Mouse (Mus musculus) kidney, postnatal 25 days (tissue): ENCODE measurements around the gene Cadm2.

Experiments used
- DNase-seq, 2 experiments: peaks; one replicate each; pipeline ENCODE4 v3.0.0; 2021; ENCODE audit warnings: mixed read lengths in 2 of 2

The Cadm2 gene

GRCm38 (mm10) chr16:67121781-67122180 lies 498.9 kb downstream of the Cadm2 start:
- DNase-seq: no peak

DNA sequence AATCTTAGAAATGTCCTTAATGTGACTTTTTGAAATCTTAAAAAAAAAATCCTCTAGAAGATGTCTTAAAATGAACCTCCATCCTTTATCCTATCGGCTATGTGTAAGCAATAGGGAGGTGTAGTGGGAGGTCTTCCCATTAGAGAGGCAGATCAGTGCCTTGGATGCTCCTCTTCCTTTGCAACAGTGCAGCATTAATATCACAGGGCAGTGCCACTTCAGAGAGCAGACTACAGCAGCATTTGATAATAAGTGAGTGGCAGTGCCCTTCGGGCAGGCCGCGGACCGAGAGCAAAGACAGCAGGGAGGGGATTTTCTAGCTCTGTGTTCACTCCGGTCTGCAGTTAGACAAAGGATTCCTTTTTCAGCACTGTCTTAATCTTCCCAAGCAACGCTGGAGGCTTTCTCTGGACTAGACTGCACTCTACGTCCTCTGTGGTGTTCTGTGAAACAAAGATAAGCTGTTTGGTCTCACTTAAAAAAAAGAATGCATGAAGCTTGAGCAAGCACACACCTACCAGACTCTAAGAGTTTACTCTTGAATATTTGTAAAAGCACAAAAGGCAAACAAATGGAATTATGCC lies 514.1 kb downstream of the Cadm2 start:
- no peak for DNase-seq

- DNase-seq: no peak
These were observed 524.0 kb downstream of the Cadm2 start for GRCm38 (mm10) chr16:67096706-67097105.

DNA sequence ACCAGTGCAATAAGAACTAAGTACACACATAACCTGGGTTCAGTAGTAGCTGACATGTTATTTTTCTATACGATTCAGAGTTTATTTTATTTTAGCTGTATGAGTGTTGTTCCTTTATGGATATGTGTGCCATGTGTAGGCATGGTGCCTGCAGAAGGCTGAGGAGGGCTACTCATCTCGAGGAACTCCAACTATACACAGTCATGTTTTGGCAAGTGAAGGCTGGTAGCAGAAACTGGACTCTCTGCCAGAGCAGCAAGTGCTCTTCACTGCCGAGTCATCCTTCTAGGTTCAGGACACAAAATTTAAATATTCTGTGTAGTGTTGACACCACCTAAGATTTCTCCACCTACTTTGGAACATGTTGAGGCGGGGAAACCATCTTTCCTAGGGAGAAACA lies 524.8 kb downstream of the Cadm2 start:
- no peak for DNase-seq

- no peak for DNase-seq
These were observed 531.0 kb downstream of the Cadm2 start for GRCm38 (mm10) chr16:67089747-67090146.

DNA sequence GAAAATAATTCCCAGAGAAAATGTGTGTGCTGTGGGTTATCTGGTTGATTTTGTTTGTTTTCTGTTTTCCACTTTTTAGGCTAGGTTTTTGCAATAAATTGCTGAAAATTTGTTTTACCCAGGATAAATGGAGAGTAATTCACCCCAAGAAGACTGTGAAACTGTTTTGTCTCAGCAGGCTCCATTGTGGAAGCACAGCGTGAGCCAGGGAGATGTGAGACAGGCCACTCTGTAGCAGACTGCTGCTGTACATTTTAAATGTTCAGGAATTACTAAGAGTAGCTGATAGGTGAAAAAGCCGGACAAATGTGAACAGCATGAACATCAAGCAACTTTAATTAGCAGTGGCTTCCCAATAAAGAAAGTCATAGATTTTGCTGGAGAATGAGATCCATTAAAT lies 541.4 kb downstream of the Cadm2 start:
- no peak for DNase-seq

GRCm38 (mm10) chr16:67076169-67076895 lies 544.4 kb downstream of the Cadm2 start:
- no peak for DNase-seq

DNA sequence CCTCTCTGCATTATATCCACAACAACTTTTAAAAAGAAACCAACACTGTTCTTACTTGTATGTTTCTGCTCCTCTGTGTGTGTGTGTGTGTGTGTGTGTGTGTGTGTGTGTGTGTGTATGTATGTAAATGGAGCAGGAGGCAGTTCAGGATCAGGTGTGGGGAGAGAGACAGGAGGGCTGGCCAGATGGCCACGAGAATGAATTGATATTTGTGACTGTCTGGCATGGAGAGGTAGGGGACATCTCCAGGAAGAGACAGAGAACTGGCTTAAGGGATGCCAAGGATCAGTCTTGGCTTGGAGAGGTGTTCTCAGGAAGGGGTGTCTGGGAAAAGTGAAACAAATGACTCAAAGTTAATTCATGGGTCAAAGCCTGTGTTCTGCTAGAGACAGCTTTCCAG lies 552.2 kb downstream of the Cadm2 start:
- DNase-seq: no peak

- DNase-seq: no peak
These were observed 589.8 kb downstream of the Cadm2 start for GRCm38 (mm10) chr16:67030918-67031317.

DNA sequence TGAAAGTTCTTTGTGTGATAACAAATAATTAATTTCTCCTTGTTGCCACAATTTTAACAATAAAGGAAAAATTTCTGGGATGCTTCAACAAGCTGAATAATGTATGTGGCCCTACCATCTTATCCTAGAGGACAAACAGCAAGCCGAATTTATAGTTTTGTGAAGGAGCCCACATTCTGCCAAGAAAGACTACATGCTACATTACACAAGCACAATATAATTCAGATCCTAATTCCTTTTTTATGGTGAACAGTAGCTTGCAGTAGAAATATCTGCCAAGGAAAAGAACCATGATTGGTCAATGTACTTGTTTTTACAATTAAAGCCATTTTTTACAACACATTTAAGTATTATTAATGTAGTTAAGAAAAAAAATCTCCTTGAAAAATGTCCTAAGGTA lies 600.9 kb downstream of the Cadm2 start:
- no peak for DNase-seq

- no peak for DNase-seq
These were observed 603.0 kb downstream of the Cadm2 start for GRCm38 (mm10) chr16:67017710-67018109.

DNA sequence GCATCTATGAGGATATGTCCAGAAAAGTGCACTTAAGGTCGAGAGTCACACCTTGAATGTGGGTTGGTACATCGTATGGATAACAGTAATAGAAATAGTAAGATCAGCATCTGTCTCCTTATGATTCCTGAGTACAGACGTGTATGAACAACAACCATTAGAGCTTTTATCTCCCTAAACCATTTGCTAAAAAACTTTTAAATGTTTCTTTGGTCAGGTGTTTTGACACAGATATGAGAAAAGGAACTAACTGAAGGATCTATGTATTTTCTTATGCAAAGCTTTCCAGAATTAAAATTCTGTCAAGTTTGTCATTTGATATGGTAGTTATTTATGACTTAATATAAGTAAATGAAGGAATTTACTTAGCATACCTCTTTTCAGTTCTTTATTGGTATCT lies 617.5 kb downstream of the Cadm2 start:
- DNase-seq: no peak

DNA sequence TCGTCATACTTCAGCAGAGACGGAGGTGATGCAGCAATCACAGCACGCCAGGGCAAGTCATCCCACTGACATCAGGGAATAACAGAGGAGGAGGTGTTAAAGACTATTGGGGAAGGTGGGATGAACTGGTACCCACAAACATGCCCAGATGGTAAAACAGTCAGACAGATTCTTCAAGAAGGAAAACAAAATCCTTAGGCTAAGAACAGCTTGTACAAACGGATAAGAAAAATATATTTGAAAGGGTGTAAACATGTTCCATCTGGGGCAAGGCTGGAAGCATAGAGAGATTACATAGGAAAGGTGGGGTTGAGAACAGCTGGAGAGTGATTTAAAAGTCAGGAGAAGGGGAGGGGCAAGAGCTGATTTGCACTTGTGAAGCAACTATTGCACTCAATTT lies 619.0 kb downstream of the Cadm2 start:
- no peak for DNase-seq

- DNase-seq: no peak
These were observed 623.2 kb downstream of the Cadm2 start for GRCm38 (mm10) chr16:66997461-66997860.

GRCm38 (mm10) chr16:66987741-66988140 lies 633.0 kb downstream of the Cadm2 start:
- no peak for DNase-seq

DNA sequence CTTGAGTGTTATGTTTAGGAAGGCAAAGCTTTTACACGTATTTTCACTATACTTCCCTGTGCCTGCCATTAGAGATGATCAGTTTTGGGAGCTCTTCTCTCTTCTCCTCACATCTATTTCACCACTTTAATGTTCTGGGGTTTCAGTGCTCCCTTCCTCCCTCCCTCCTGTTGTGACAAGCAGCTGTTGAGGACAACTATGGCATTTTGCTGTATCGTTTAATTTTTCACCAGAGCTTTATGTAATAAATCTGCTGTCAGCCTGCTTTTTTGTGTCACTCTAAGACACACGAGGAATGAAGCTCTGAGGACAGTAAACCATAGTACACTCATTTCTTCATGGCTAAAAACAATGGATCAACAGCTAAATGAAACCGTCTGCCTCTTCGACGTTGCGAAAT lies 633.8 kb downstream of the Cadm2 start:
- no peak for DNase-seq

GRCm38 (mm10) chr16:66970912-66971311 lies 649.8 kb downstream of the Cadm2 start:
- DNase-seq: no peak

DNA sequence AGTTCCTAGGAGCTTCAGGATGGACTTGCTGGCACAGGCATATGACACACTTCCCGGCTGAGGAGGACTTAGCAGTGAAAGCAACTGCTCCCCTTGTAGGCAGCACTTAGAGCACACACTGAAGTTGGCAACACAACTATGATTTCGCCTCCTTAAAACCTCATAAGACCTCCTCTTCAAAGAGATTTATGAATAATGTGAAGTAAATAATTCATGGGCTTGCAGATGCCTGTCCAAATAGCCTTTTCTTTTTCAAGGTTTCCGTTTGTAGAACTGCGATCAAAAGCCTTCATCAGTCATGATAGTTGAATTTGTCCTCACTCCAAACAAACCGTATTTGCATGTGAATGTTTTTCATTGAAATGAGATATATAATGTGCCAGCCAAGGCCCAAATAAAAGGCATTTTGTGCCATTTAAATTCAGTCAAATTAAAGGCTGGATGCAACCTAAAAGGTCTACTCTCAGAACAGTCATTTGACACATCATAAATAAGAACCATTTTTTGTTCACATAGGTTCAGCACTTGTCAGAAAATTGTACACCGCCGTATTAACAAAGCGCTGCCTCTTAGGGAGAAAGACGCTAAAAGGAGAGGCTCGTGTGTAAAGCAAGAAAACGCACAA lies 651.1 kb downstream of the Cadm2 start:
- no peak for DNase-seq

- DNase-seq: no peak
These were observed 652.4 kb downstream of the Cadm2 start for GRCm38 (mm10) chr16:66968336-66968735.

GRCm38 (mm10) chr16:66967686-66968085 lies 653.0 kb downstream of the Cadm2 start:
- DNase-seq: no peak

DNA sequence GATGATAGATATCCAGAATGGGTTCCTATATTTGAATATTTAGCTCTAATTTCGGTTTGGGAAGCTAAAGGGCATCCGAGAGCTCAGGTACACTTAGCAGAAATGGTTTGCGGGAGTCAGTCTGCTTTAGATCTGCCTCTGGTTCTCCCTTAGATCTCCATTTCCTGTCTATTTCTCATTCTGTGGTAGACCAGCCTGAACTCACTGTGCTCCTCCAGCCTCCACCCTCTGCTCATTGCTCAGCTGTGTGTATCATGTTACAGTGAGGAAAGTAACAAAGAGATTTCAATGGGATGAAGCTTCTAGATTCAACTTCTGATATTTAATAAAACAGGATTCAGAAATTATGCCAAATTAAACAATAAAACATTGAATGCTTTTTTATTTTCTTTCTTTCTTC lies 661.6 kb downstream of the Cadm2 start:
- no peak for DNase-seq

- no peak for DNase-seq
These were observed 664.8 kb downstream of the Cadm2 start for GRCm38 (mm10) chr16:66955876-66956275.

GRCm38 (mm10) chr16:66936332-66936731 lies 684.4 kb downstream of the Cadm2 start:
- DNase-seq: no peak

- DNase-seq: no peak
These were observed 695.2 kb downstream of the Cadm2 start for GRCm38 (mm10) chr16:66925517-66925916.
